Comparison of ENCODE assay signal across 18 mouse cellular contexts in genomic region chr7:27531707-27532106, GRCm38 (mm10). TPM values are rescaled to one million over a fixed set of nuclear protein-coding genes. Genes with fewer than 3 reads are reported as not detected.
A peak's percentile ranks its signal among the peaks of the same experiment; 100 is the strongest.
DNase-seq lines count a peak whose midpoint lies in the region; ATAC-seq and TF ChIP-seq lines count a peak whose summit lies in the region.
"Had no signal": no experiment of that assay in that cellular context is flagged by ENCODE, and none has a peak within 500 bp of the region (broad histone marks: within the 10 kb centered on the region; RNA-seq: fewer than 3 reads in every experiment).

No protein-coding gene starts in this region.

- no peaks in the 10 kb centered on the region for H3K27me3 ChIP-seq in hindbrain, embryonic 16.5 days (replicated peaks; ENCODE audit: control insufficient read depth, insufficient read depth, low read length)
- no peaks in the 10 kb centered on the region for H3K27me3 ChIP-seq in hindbrain, embryonic 12.5 days
- H3K27me3 ChIP-seq in liver, embryonic 13.5 days, result no peaks in the 10 kb centered on the region
- H3K27me3 ChIP-seq in liver, embryonic 11.5 days (replicated peaks; ENCODE audit: control insufficient read depth, insufficient read depth, low read length), result no peaks in the 10 kb centered on the region
- H3K27me3 ChIP-seq in myocyte (ENCODE audit: control insufficient read depth, insufficient read depth, insufficient read length), result no peaks in the 10 kb centered on the region
- H3K27me3 ChIP-seq: CH12.LX; heart, embryonic 12.5 days; hindbrain, embryonic 15.5 days; Patski had no signal

- H3K4me1 ChIP-seq in hindbrain, embryonic 16.5 days (ENCODE audit: control insufficient read depth, insufficient read depth, low read depth, low read length), result no peaks in the 10 kb centered on the region
- H3K4me1 ChIP-seq in hindbrain, embryonic 12.5 days, result no peaks in the 10 kb centered on the region
- H3K4me1 ChIP-seq in liver, embryonic 13.5 days (replicated peaks), result peaks cover 44% of the 10 kb centered on the region
- H3K4me1 ChIP-seq in liver, embryonic 11.5 days (replicated peaks; ENCODE audit: control insufficient read depth, insufficient read depth, low read length), result peaks cover 17% of the 10 kb centered on the region
- H3K4me1 ChIP-seq: heart, embryonic 12.5 days; hindbrain, embryonic 10.5 days; hindbrain, embryonic 15.5 days had no signal

- ATAC-seq in hindbrain, embryonic 16.5 days, result 0 out of 2 replicates have a peak, but pooled peaks have one; percentile 7
- ATAC-seq in hindbrain, embryonic 12.5 days (ENCODE audit: low FRiP score), result no peak
- no peak for ATAC-seq in liver, embryonic 13.5 days (ENCODE audit: low read depth)
- ATAC-seq in liver, embryonic 11.5 days (replicated peaks; ENCODE audit: low FRiP score), result no peak
- ATAC-seq: activated CD4-positive, CD25-positive, alpha-beta regulatory T cell, adult 4 months; forebrain, embryonic 16.5 days; Patski had no signal

- no peak overlapping the region for H3ac ChIP-seq in myocyte (ENCODE audit: control insufficient read depth, insufficient read length)

- no peak overlapping the region for H3K4me3 ChIP-seq in hindbrain, embryonic 16.5 days (ENCODE audit: low read length)
- H3K4me3 ChIP-seq in hindbrain, embryonic 12.5 days, result no peak overlapping the region
- H3K4me3 ChIP-seq in liver, embryonic 13.5 days (replicated peaks), result no peak overlapping the region
- H3K4me3 ChIP-seq in liver, embryonic 11.5 days (ENCODE audit: low read depth, low read length), result no peak overlapping the region
- H3K4me3 ChIP-seq in myocyte, result no peak overlapping the region
- H3K4me3 ChIP-seq: heart, embryonic 12.5 days; hindbrain, embryonic 10.5 days; hindbrain, embryonic 15.5 days had no signal

- H3K9me3 ChIP-seq in hindbrain, embryonic 16.5 days (ENCODE audit: control insufficient read depth, low read length), result no peaks in the 10 kb centered on the region
- no peaks in the 10 kb centered on the region for H3K9me3 ChIP-seq in hindbrain, embryonic 12.5 days (replicated peaks)
- no peaks in the 10 kb centered on the region for H3K9me3 ChIP-seq in liver, embryonic 13.5 days (replicated peaks)
- no peaks in the 10 kb centered on the region for H3K9me3 ChIP-seq in liver, embryonic 11.5 days (ENCODE audit: control insufficient read depth, low read length)
- H3K9me3 ChIP-seq: heart, embryonic 12.5 days; hindbrain, embryonic 10.5 days; hindbrain, embryonic 15.5 days had no signal

- no peak for TF ChIP-seq POLR2A in myocyte (IDR thresholded peaks at IDR 0.05; ENCODE audit: insufficient read length, low read depth)

- WGBS in hindbrain, embryonic 16.5 days, result 90% methylated on average over 10 of the region's 10 CpGs
- WGBS in hindbrain, embryonic 12.5 days, result 87% methylated on average over 10 of the region's 10 CpGs
- 87% methylated on average over 10 of the region's 10 CpGs for WGBS in liver, embryonic 13.5 days (ENCODE audit: insufficient replicate concordance)
- 88% methylated on average over 10 of the region's 10 CpGs for WGBS in liver, embryonic 11.5 days

- H3K9ac ChIP-seq in hindbrain, embryonic 16.5 days (ENCODE audit: low read depth, low read length), result no peak overlapping the region
- H3K9ac ChIP-seq in hindbrain, embryonic 12.5 days, result no peak overlapping the region
- no peak overlapping the region for H3K9ac ChIP-seq in liver, embryonic 13.5 days
- no peak overlapping the region for H3K9ac ChIP-seq in liver, embryonic 11.5 days (ENCODE audit: low read depth, low read length)
- H3K9ac ChIP-seq: heart, embryonic 12.5 days; hindbrain, embryonic 15.5 days had no signal

- H3K79me2 ChIP-seq in myocyte (ENCODE audit: control insufficient read depth, insufficient read depth), result no peaks in the 10 kb centered on the region

- H3K36me3 ChIP-seq in hindbrain, embryonic 16.5 days (ENCODE audit: control insufficient read depth, insufficient read depth, low read length), result peaks cover 31% of the 10 kb centered on the region
- H3K36me3 ChIP-seq in hindbrain, embryonic 12.5 days, result peaks cover 66% of the 10 kb centered on the region
- peaks cover 48% of the 10 kb centered on the region for H3K36me3 ChIP-seq in liver, embryonic 13.5 days
- H3K36me3 ChIP-seq in liver, embryonic 11.5 days (ENCODE audit: control insufficient read depth, insufficient read depth, low read length), result 0 out of 2 replicates have a peak, but pooled peaks cover 5% of the 10 kb centered on the region
- peaks cover 8% of the 10 kb centered on the region for H3K36me3 ChIP-seq in myocyte (ENCODE audit: control insufficient read depth, insufficient read depth)

- H3K4me2 ChIP-seq in hindbrain, embryonic 16.5 days (ENCODE audit: low read length), result no peak overlapping the region
- no peak overlapping the region for H3K4me2 ChIP-seq in hindbrain, embryonic 12.5 days (replicated peaks)
- H3K4me2 ChIP-seq in liver, embryonic 13.5 days, result no peak overlapping the region
- no peak overlapping the region for H3K4me2 ChIP-seq in liver, embryonic 11.5 days
- peak overlapping the region; percentile 6 for H3K4me2 ChIP-seq in myocyte (ENCODE audit: low read depth)
- H3K4me2 ChIP-seq: heart, embryonic 12.5 days; hindbrain, embryonic 15.5 days had no signal

- H3K27ac ChIP-seq in hindbrain, embryonic 16.5 days (ENCODE audit: low read depth, low read length), result no peak overlapping the region
- no peak overlapping the region for H3K27ac ChIP-seq in hindbrain, embryonic 12.5 days
- H3K27ac ChIP-seq in liver, embryonic 13.5 days, result peak overlapping the region; percentile 45; the same call in 1 of the 2 replicates
- H3K27ac ChIP-seq in liver, embryonic 11.5 days (ENCODE audit: low read depth, low read length), result no peak overlapping the region
- H3K27ac ChIP-seq: hindbrain, embryonic 10.5 days; hindbrain, embryonic 15.5 days had no signal

- DNase-seq in liver, embryonic 13.5 days, result no peak
- no peak for DNase-seq in liver, embryonic 11.5 days (ENCODE audit: low spot score)
- peak; percentile 71 for DNase-seq in brain, adult 2 months (ENCODE audit: low read depth, low spot score)
- DNase-seq: adrenal gland, postnatal 14 days; cerebellum, adult 18-20 months; cerebellum, adult 9-11 months; cerebellum, postnatal 36 days; gastrocnemius, postnatal 14 days had no signal

TF ChIP-seq in myocyte, 11 proteins besides CTCF, POLR2A, EP300 and RAD21:
- TF ChIP-seq POLR2AphosphoS2 (IDR thresholded peaks at IDR 0.05; ENCODE audit: insufficient read length, low read depth) (no peak), TCF12 (IDR thresholded peaks at IDR 0.05; ENCODE audit: insufficient read depth, poor library complexity, severe bottlenecking) (no peak), E2F4 (IDR thresholded peaks at IDR 0.05; ENCODE audit: insufficient read depth) (no peak), MAX (IDR thresholded peaks at IDR 0.05; ENCODE audit: low read depth) (no peak), USF1 (IDR thresholded peaks at IDR 0.05; ENCODE audit: low read depth) (no peak), CEBPB (IDR thresholded peaks at IDR 0.05; ENCODE audit: insufficient read depth, poor library complexity, severe bottlenecking) (no peak), TCF3 (IDR thresholded peaks at IDR 0.05; ENCODE audit: insufficient read length, low read depth) (no peak), MYOD1 (IDR thresholded peaks at IDR 0.05; ENCODE audit: control insufficient read depth in 1 of 3, insufficient read length in 2 of 3, low read depth in 2 of 3) (no peak), SRF (IDR thresholded peaks at IDR 0.05; ENCODE audit: control insufficient read depth, insufficient read length, low read depth) (no peak), MYOG (IDR thresholded peaks at IDR 0.05; ENCODE audit: control insufficient read depth in 1 of 3, insufficient read depth in 1 of 3, insufficient read length in 2 of 3, low read depth in 2 of 3) (no peak), REST (IDR thresholded peaks at IDR 0.05; ENCODE audit: insufficient read depth, insufficient read length) (no peak)

RNA-seq across cellular contexts. Expression of gene Hipk4, which starts 8.6 kb away (rescaled TPM):
- 1.4 and 1.5 TPM in 2 replicates for polyA plus RNA-seq in hindbrain, embryonic 16.5 days (2015; fragmentation: Nextera tagmentation; extraction: Ambion mirVana)
- 0.36 and 0.66 TPM in 2 replicates for polyA plus RNA-seq in hindbrain, embryonic 12.5 days (2016; fragmentation: Nextera tagmentation; extraction: Ambion mirVana)
- 0.08 and 0.12 TPM in 2 replicates for polyA plus RNA-seq in liver, embryonic 13.5 days (2015; fragmentation: Nextera tagmentation; extraction: Ambion mirVana)
- 0.33 and 0.40 TPM in 2 replicates for polyA plus RNA-seq in liver, embryonic 11.5 days (2014; fragmentation: Nextera tagmentation; extraction: Ambion mirVana)
- polyA plus RNA-seq in myocyte (2012; fragmentation: generic; extraction: Trizol), result 0.98 TPM
- polyA plus RNA-seq: activated CD4-positive, CD25-positive, alpha-beta regulatory T cell, adult 4 months had no signal

RNA-seq across cellular contexts. Expression of gene Pld3, which starts 21.3 kb away (rescaled TPM):
- polyA plus RNA-seq in hindbrain, embryonic 16.5 days (2015; fragmentation: Nextera tagmentation; extraction: Ambion mirVana), result 231 and 263 TPM in 2 replicates
- polyA plus RNA-seq in hindbrain, embryonic 12.5 days (2016; fragmentation: Nextera tagmentation; extraction: Ambion mirVana), result 93.9 and 104 TPM in 2 replicates
- polyA plus RNA-seq in liver, embryonic 13.5 days (2015; fragmentation: Nextera tagmentation; extraction: Ambion mirVana), result 53.8 and 58.5 TPM in 2 replicates
- polyA plus RNA-seq in liver, embryonic 11.5 days (2014; fragmentation: Nextera tagmentation; extraction: Ambion mirVana), result 39.3 and 44.4 TPM in 2 replicates
- polyA plus RNA-seq in myocyte (2012; fragmentation: generic; extraction: Trizol), result 132 TPM

RNA-seq across cellular contexts. Expression of gene 2310022A10Rik, which starts 21.3 kb away (rescaled TPM):
- polyA plus RNA-seq in hindbrain, embryonic 16.5 days (2015; fragmentation: Nextera tagmentation; extraction: Ambion mirVana), result 33.7 and 35.7 TPM in 2 replicates
- polyA plus RNA-seq in hindbrain, embryonic 12.5 days (2016; fragmentation: Nextera tagmentation; extraction: Ambion mirVana), result 35.0 and 35.4 TPM in 2 replicates
- 19.7 and 22.8 TPM in 2 replicates for polyA plus RNA-seq in liver, embryonic 13.5 days (2015; fragmentation: Nextera tagmentation; extraction: Ambion mirVana)
- 33.9 and 35.1 TPM in 2 replicates for polyA plus RNA-seq in liver, embryonic 11.5 days (2014; fragmentation: Nextera tagmentation; extraction: Ambion mirVana)
- polyA plus RNA-seq in myocyte (2012; fragmentation: generic; extraction: Trizol), result 35.5 TPM

RNA-seq across cellular contexts. Expression of gene Prx, which starts 32.6 kb away (rescaled TPM):
- polyA plus RNA-seq in hindbrain, embryonic 16.5 days (2015; fragmentation: Nextera tagmentation; extraction: Ambion mirVana), result 1.8 and 1.9 TPM in 2 replicates
- 2.5 and 3.5 TPM in 2 replicates for polyA plus RNA-seq in hindbrain, embryonic 12.5 days (2016; fragmentation: Nextera tagmentation; extraction: Ambion mirVana)
- polyA plus RNA-seq in liver, embryonic 13.5 days (2015; fragmentation: Nextera tagmentation; extraction: Ambion mirVana), result 0.78 and 0.88 TPM in 2 replicates
- 0.80 and 0.84 TPM in 2 replicates for polyA plus RNA-seq in liver, embryonic 11.5 days (2014; fragmentation: Nextera tagmentation; extraction: Ambion mirVana)
- 4.2 TPM for polyA plus RNA-seq in myocyte (2012; fragmentation: generic; extraction: Trizol)

RNA-seq across cellular contexts. Expression of gene Sertad1, which starts 45.0 kb away (rescaled TPM):
- 9.8 and 11.4 TPM in 2 replicates for polyA plus RNA-seq in hindbrain, embryonic 16.5 days (2015; fragmentation: Nextera tagmentation; extraction: Ambion mirVana)
- 17.5 TPM in 2 replicates for polyA plus RNA-seq in hindbrain, embryonic 12.5 days (2016; fragmentation: Nextera tagmentation; extraction: Ambion mirVana)
- polyA plus RNA-seq in liver, embryonic 13.5 days (2015; fragmentation: Nextera tagmentation; extraction: Ambion mirVana), result 20.7 and 21.7 TPM in 2 replicates
- polyA plus RNA-seq in liver, embryonic 11.5 days (2014; fragmentation: Nextera tagmentation; extraction: Ambion mirVana), result 23.0 and 24.3 TPM in 2 replicates
- polyA plus RNA-seq in myocyte (2012; fragmentation: generic; extraction: Trizol), result 44.6 TPM
